Mouse (Mus musculus) bone marrow, adult 2 months (tissue): ENCODE results near the gene Tmc6.

ENCODE experiments used
- CTCF ChIP-seq: fragments of 200-500 bp; IDR thresholded peaks from 2 replicates; pipeline ENCODE4 v1.5.1; 2011; ENCODE audit warnings: low read length, control low read depth; ENCODE audit not compliant: control insufficient read depth, insufficient read depth
- POLR2A ChIP-seq: fragments of 200-500 bp; IDR thresholded peaks from 2 replicates; pipeline ENCODE4 v1.6.1; 2011; ENCODE audit warnings: low read depth, mild to moderate bottlenecking, control low read depth, low read length, borderline replicate concordance; ENCODE audit not compliant: control insufficient read depth

DNA sequence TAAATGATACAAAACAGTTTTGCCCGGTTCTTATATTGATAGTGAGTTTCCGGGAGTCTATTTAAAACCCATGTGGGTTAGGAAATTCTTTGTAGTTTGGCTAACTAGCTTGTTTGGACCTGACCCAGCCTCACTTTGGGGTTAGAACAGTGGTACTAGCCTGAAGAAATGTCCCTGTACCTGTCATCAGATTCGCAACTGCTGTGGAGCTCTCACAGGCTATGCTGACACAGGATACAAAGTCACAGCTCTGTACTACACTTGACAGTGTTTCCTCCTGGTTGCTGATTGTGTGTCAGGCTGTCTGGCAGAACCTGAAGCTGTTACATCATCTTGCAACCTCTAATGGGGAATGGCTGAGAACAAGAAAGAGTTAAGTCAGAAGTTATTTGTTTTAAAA lies 52.7 kb downstream of the Tmc6 start:
- TF ChIP-seq CTCF (no peak), POLR2A (no peak)
